Mouse (Mus musculus) cortical plate, adult 2 months (tissue): ENCODE data around the gene Arid5b.

Source experiments
- CTCF ChIP-seq: fragments of 200-500 bp; IDR thresholded peaks from 2 replicates; pipeline ENCODE4 v1.5.1; 2011; ENCODE audit warnings: mild to moderate bottlenecking, control low read depth, low read length; ENCODE audit not compliant: insufficient read depth; ENCODE audit errors: extremely low read depth
- POLR2A ChIP-seq: fragments of 200-500 bp; IDR thresholded peaks from 2 replicates; pipeline ENCODE4 v1.6.1; 2011; ENCODE audit warnings: mild to moderate bottlenecking, low read length, control low read depth; ENCODE audit not compliant: insufficient read depth; ENCODE audit errors: extremely low read depth

DNA sequence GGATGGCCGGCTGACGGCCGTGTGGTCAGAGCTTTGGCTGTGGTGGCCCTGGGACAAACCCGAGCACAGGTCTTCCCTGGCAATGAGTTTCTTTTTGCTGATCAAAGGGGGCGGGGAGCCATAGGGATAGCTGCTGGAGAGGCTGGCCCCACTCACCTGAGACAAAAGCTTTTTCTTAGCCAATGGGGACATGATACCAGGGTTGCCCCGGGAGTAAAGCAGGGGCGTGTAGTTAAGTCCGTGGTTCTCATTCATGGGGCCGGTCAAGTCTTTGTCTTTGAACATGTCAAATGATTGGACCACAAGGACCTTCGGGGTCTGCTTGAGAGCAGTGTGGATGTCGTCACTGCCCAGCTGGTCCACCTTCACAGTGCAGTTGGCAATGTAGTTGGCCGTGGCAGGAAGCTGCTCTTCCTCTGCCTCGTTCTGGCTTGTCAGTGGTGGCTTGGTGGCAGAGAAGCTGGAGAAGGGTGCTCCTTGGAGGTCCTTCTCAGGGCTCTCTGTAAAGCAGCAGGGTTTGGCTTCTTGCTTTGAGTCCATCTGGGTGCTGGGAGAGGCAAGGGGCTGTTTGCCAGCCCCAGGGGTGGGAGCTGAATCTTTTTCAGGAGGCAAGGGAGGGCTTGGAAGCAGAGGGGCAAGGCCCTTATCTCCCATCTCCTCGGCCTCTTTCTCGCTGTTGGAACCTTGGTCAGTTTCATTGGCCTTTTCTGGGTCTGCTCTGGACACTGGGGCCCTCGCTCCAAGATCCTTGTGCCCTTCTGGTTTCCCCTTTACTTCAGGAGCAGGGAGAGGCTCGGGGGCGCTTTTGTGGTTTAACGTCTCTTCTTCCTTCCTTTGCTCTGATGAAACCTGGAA, 180.5 kb downstream of the Arid5b start:
- no peak for TF ChIP-seq POLR2A
- no peak for TF ChIP-seq CTCF
